Mouse (Mus musculus): Measurements from ENCODE around the gene Cobll1. TPM values are rescaled to one million over a fixed set of nuclear protein-coding genes. Genes with fewer than 3 reads are reported as not detected.

Cobll1 gene
- polyA plus RNA-seq, 1 experiment from 2014 or later: 24.7 TPM

DNA sequence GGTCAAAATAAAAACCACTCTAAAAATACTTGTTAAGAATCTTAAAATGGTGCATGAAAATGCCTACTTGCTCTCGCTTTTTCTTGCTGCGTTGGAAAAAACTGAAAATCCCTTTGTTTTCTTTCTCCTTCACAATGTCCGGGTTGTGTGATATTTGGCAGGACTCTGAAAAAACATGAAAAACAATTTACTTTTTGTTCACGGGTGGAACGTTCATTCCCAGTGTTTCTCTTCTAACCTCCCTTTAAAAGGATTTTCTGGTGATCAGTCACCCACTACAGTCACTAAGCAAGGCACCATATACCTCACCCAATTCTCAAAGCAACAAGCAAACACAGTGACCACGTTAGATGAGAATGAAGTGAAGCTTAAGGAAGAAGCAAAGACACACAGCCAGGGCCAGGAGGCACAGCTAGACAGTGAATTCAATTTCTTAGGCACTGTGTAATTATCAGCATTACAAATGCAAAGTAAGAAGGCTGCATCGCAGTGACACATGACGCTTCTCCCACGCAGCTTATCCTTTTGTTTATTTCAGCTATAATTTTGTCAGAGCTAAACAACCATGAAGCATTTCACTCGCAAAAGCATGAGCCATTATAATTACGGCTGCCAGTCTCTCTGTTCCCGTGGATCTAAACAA, 112.9 kb downstream of the Cobll1 start:
- H3K4me1 ChIP-seq (ENCODE audit: control insufficient read depth, insufficient read depth, low read length): no peaks in the 10 kb centered on the region
- H3K9me3 ChIP-seq (ENCODE audit: control insufficient read depth, low read length): no peaks in the 10 kb centered on the region
- 0 out of 2 replicates have a peak, but pooled peaks cover 5% of the 10 kb centered on the region for H3K36me3 ChIP-seq (ENCODE audit: control insufficient read depth, insufficient read depth, low read length)
- H3K4me3 ChIP-seq (ENCODE audit: low read length): no peak overlapping the region
- no peak overlapping the region for H3K4me2 ChIP-seq (replicated peaks; ENCODE audit: low read depth, low read length)
- no peak overlapping the region for H3K27ac ChIP-seq (ENCODE audit: low read depth, low read length)
- 75% methylated on average over 12 of the region's 12 CpGs for WGBS
- no peak for ATAC-seq (ENCODE audit: low FRiP score, low TSS enrichment)
- H3K9ac ChIP-seq (ENCODE audit: low read depth, low read length): no peak overlapping the region
- no peaks in the 10 kb centered on the region for H3K27me3 ChIP-seq (ENCODE audit: control insufficient read depth, insufficient read depth, low read length)

GRCm38 (mm10) chr2:65123702-65124101, 115.5 kb downstream of the Cobll1 start:
- Histone ChIP-seq H3K27ac (ENCODE audit: low read depth, low read length) (no peak overlapping the region), H3K27me3 (ENCODE audit: control insufficient read depth, insufficient read depth, low read length) (no peaks in the 10 kb centered on the region), H3K4me3 (ENCODE audit: low read length) (no peak overlapping the region), H3K36me3 (ENCODE audit: control insufficient read depth, insufficient read depth, low read length) (0 out of 2 replicates have a peak, but pooled peaks cover 3% of the 10 kb centered on the region), H3K9me3 (ENCODE audit: control insufficient read depth, low read length) (no peaks in the 10 kb centered on the region), H3K9ac (ENCODE audit: low read depth, low read length) (no peak overlapping the region), H3K4me2 (replicated peaks; ENCODE audit: low read depth, low read length) (no peak overlapping the region), H3K4me1 (ENCODE audit: control insufficient read depth, insufficient read depth, low read length) (no peaks in the 10 kb centered on the region)
- WGBS: 86% methylated on average over 3 of the region's 3 CpGs
- no peak for ATAC-seq (ENCODE audit: low FRiP score, low TSS enrichment)

- Histone ChIP-seq H3K9me3 (ENCODE audit: control insufficient read depth, low read length) (no peaks in the 10 kb centered on the region), H3K27ac (ENCODE audit: low read depth, low read length) (no peak overlapping the region), H3K4me3 (ENCODE audit: low read length) (no peak overlapping the region), H3K36me3 (ENCODE audit: control insufficient read depth, insufficient read depth, low read length) (0 out of 2 replicates have a peak, but pooled peaks cover 3% of the 10 kb centered on the region), H3K4me1 (ENCODE audit: control insufficient read depth, insufficient read depth, low read length) (no peaks in the 10 kb centered on the region), H3K27me3 (ENCODE audit: control insufficient read depth, insufficient read depth, low read length) (no peaks in the 10 kb centered on the region), H3K4me2 (replicated peaks; ENCODE audit: low read depth, low read length) (no peak overlapping the region), H3K9ac (ENCODE audit: low read depth, low read length) (no peak overlapping the region)
- 5% methylated on average over 1 of the region's 1 CpGs for WGBS
- no peak for ATAC-seq (ENCODE audit: low FRiP score, low TSS enrichment)
Measured at GRCm38 (mm10) chr2:65121435-65121834, 117.8 kb downstream of the Cobll1 start.

- Histone ChIP-seq H3K4me3 (ENCODE audit: low read length) (no peak overlapping the region), H3K4me2 (replicated peaks; ENCODE audit: low read depth, low read length) (no peak overlapping the region), H3K9me3 (ENCODE audit: control insufficient read depth, low read length) (no peaks in the 10 kb centered on the region), H3K4me1 (ENCODE audit: control insufficient read depth, insufficient read depth, low read length) (no peaks in the 10 kb centered on the region), H3K27ac (ENCODE audit: low read depth, low read length) (no peak overlapping the region), H3K36me3 (ENCODE audit: control insufficient read depth, insufficient read depth, low read length) (0 out of 2 replicates have a peak, but pooled peaks cover 3% of the 10 kb centered on the region), H3K27me3 (ENCODE audit: control insufficient read depth, insufficient read depth, low read length) (no peaks in the 10 kb centered on the region), H3K9ac (ENCODE audit: low read depth, low read length) (no peak overlapping the region)
- 70% methylated on average over 3 of the region's 3 CpGs for WGBS
- no peak for ATAC-seq (ENCODE audit: low FRiP score, low TSS enrichment)
Measured at GRCm38 (mm10) chr2:65121012-65121411, 118.2 kb downstream of the Cobll1 start.

- Histone ChIP-seq H3K9ac (ENCODE audit: low read depth, low read length) (no peak overlapping the region), H3K4me1 (ENCODE audit: control insufficient read depth, insufficient read depth, low read length) (no peaks in the 10 kb centered on the region), H3K36me3 (ENCODE audit: control insufficient read depth, insufficient read depth, low read length) (no peaks in the 10 kb centered on the region), H3K4me2 (replicated peaks; ENCODE audit: low read depth, low read length) (no peak overlapping the region), H3K27ac (ENCODE audit: low read depth, low read length) (no peak overlapping the region), H3K9me3 (ENCODE audit: control insufficient read depth, low read length) (no peaks in the 10 kb centered on the region), H3K27me3 (ENCODE audit: control insufficient read depth, insufficient read depth, low read length) (no peaks in the 10 kb centered on the region), H3K4me3 (ENCODE audit: low read length) (no peak overlapping the region)
- ATAC-seq (ENCODE audit: low FRiP score, low TSS enrichment): no peak
- 28% methylated on average over 2 of the region's 2 CpGs for WGBS
Measured at GRCm38 (mm10) chr2:65120112-65120511, 119.1 kb downstream of the Cobll1 start.

- no peak overlapping the region for H3K4me2 ChIP-seq (replicated peaks; ENCODE audit: low read depth, low read length)
- H3K27ac ChIP-seq (ENCODE audit: low read depth, low read length): no peak overlapping the region
- H3K9ac ChIP-seq (ENCODE audit: low read depth, low read length): no peak overlapping the region
- H3K4me1 ChIP-seq (ENCODE audit: control insufficient read depth, insufficient read depth, low read length): no peaks in the 10 kb centered on the region
- no peak for ATAC-seq (ENCODE audit: low FRiP score, low TSS enrichment)
- H3K27me3 ChIP-seq (ENCODE audit: control insufficient read depth, insufficient read depth, low read length): no peaks in the 10 kb centered on the region
- no peak overlapping the region for H3K4me3 ChIP-seq (ENCODE audit: low read length)
- H3K36me3 ChIP-seq (ENCODE audit: control insufficient read depth, insufficient read depth, low read length): no peaks in the 10 kb centered on the region
- no peaks in the 10 kb centered on the region for H3K9me3 ChIP-seq (ENCODE audit: control insufficient read depth, low read length)
- WGBS: 64% methylated on average over 8 of the region's 8 CpGs
Measured at GRCm38 (mm10) chr2:65119667-65120066, 119.5 kb downstream of the Cobll1 start.

DNA sequence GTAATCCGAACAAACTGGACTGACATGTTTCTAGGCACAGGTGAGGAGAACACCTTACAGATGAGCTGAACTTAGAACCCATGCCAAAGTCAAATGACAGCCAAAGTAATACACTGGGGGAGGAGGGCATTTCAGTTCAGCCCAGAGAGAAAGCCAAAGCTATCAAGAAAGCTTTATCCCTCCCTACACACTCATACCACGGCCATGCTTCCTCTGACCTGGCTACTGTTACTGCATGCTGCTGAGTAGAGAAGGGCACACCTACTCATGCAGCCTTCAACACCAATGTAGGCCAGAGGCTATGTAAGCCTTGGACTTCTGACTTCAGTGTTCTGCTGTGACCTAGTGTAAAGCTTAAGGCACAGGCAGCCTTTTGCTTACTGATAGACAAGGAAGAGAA, 120.1 kb downstream of the Cobll1 start:
- H3K9me3 ChIP-seq (ENCODE audit: control insufficient read depth, low read length): no peaks in the 10 kb centered on the region
- H3K4me1 ChIP-seq (ENCODE audit: control insufficient read depth, insufficient read depth, low read length): no peaks in the 10 kb centered on the region
- H3K27ac ChIP-seq (ENCODE audit: low read depth, low read length): no peak overlapping the region
- no peak overlapping the region for H3K9ac ChIP-seq (ENCODE audit: low read depth, low read length)
- H3K4me3 ChIP-seq (ENCODE audit: low read length): no peak overlapping the region
- no peak for ATAC-seq (ENCODE audit: low FRiP score, low TSS enrichment)
- H3K27me3 ChIP-seq (ENCODE audit: control insufficient read depth, insufficient read depth, low read length): no peaks in the 10 kb centered on the region
- no peak overlapping the region for H3K4me2 ChIP-seq (replicated peaks; ENCODE audit: low read depth, low read length)
- H3K36me3 ChIP-seq (ENCODE audit: control insufficient read depth, insufficient read depth, low read length): no peaks in the 10 kb centered on the region
- WGBS: 83% methylated on average over 2 of the region's 2 CpGs

- H3K27ac ChIP-seq (ENCODE audit: low read depth, low read length): 0 out of 2 replicates have a peak overlapping the region, but pooled peaks have one; percentile 13
- H3K9me3 ChIP-seq (ENCODE audit: control insufficient read depth, low read length): no peaks in the 10 kb centered on the region
- H3K36me3 ChIP-seq (ENCODE audit: control insufficient read depth, insufficient read depth, low read length): no peaks in the 10 kb centered on the region
- no peak overlapping the region for H3K9ac ChIP-seq (ENCODE audit: low read depth, low read length)
- ATAC-seq (ENCODE audit: low FRiP score, low TSS enrichment): no peak
- no peaks in the 10 kb centered on the region for H3K27me3 ChIP-seq (ENCODE audit: control insufficient read depth, insufficient read depth, low read length)
- no peak overlapping the region for H3K4me2 ChIP-seq (replicated peaks; ENCODE audit: low read depth, low read length)
- no peak overlapping the region for H3K4me3 ChIP-seq (ENCODE audit: low read length)
- H3K4me1 ChIP-seq (ENCODE audit: control insufficient read depth, insufficient read depth, low read length): no peaks in the 10 kb centered on the region
- WGBS: 85% methylated on average over 2 of the region's 2 CpGs
Measured at GRCm38 (mm10) chr2:65117859-65118258, 121.3 kb downstream of the Cobll1 start.

DNA sequence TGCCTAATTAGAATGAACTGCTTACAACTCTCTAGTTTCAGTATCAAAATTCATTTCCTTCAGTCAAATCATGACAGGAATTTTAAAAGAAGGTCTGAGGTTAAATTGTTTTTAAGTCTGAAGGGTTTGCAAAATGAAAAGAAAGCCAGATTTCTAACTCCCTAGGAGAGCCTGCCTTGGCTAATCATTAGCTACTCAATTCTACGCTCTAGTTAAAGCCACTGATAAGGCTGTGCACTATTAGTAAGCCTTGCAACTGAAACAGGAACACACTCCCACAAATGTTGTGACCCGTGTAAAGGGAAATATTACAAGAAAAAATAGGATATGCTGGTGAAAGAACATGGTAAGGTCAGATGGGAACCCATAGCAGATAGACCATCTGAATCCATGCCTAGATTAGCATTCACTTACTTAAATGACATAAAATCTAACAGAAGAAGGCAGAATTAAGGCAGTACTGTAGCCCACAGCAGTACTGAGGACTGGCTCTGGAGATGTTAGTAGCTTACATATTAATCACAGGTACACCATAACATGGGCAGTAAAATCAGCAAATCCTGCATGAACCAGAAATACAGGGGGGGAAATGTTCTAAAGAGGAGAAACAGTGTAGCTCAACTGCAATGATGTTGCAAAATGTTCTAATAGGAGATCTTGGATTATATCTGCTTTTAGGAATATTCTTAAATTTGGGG, 122.6 kb downstream of the Cobll1 start:
- Histone ChIP-seq H3K36me3 (ENCODE audit: control insufficient read depth, insufficient read depth, low read length) (no peaks in the 10 kb centered on the region), H3K27me3 (ENCODE audit: control insufficient read depth, insufficient read depth, low read length) (no peaks in the 10 kb centered on the region), H3K4me3 (ENCODE audit: low read length) (no peak overlapping the region), H3K4me1 (ENCODE audit: control insufficient read depth, insufficient read depth, low read length) (no peaks in the 10 kb centered on the region), H3K27ac (ENCODE audit: low read depth, low read length) (peak overlapping the region; percentile 73; the same call in 1 of the 2 replicates), H3K9ac (ENCODE audit: low read depth, low read length) (no peak overlapping the region), H3K4me2 (replicated peaks; ENCODE audit: low read depth, low read length) (no peak overlapping the region; the same call in 1 of the 2 replicates), H3K9me3 (ENCODE audit: control insufficient read depth, low read length) (no peaks in the 10 kb centered on the region)
- WGBS: 65% methylated on average over 2 of the region's 2 CpGs
- ATAC-seq (ENCODE audit: low FRiP score, low TSS enrichment): peak; percentile 83; the same call in 1 of the 2 replicates

Measured in kidney, embryonic 14.5 days (tissue).